Mouse (Mus musculus) Muller cell, postnatal 12 days (primary cell): ENCODE measurements around the gene Klhl9.

Source experiments
- DNase-seq: peaks from one replicate; pipeline ENCODE4 v3.0.0-alpha.2; 2015; ENCODE audit errors: inconsistent ontology term

Gene Klhl9

DNA sequence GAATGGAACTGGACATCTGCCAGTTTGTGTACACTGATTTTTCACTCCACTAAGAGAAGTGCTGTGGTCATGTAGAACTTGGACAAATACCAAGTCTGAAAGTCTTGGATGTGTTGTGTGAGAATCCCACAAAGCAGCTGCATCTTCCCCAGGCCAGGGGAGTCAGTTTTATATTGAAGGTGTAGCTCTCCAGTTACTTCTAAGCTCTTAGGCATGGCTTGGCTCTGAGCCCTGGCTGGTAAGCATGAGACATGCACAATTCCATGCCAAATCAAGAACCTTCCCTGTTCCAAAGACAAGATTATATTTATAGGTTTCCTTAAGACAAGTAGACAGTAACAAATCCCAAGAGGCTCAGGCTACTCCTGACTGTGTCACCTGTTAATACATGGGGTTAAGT is 7.2 kb downstream of the Klhl9 start:
- peak; percentile 30 for DNase-seq

GRCm38 (mm10) chr4:88714281-88714680 is 8.0 kb downstream of the Klhl9 start:
- DNase-seq, result peak; percentile 35

GRCm38 (mm10) chr4:88707128-88707826 is 15.0 kb downstream of the Klhl9 start:
- no peak for DNase-seq

DNA sequence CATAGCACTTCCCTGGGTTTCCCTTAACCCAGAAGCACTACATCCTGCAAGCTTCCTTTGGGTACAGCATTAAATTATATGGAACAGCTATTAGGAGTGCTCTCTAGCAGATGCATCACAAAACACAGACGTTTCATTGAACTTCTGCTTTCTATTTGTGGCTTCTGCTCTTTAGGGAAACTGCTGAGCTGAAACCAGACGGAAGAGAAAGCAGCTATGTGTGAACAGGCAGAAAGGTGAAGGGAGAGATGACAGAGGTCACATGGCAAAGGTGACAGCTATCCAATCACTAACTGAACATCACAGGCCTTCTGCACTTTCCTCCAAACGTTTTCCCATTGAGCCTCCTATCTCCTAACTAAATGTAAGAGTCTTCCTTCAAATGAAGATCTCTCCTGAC is 16.3 kb downstream of the Klhl9 start:
- DNase-seq, result no peak

- no peak for DNase-seq
Observed at GRCm38 (mm10) chr4:88699301-88699700, 23.0 kb downstream of the Klhl9 start.

DNA sequence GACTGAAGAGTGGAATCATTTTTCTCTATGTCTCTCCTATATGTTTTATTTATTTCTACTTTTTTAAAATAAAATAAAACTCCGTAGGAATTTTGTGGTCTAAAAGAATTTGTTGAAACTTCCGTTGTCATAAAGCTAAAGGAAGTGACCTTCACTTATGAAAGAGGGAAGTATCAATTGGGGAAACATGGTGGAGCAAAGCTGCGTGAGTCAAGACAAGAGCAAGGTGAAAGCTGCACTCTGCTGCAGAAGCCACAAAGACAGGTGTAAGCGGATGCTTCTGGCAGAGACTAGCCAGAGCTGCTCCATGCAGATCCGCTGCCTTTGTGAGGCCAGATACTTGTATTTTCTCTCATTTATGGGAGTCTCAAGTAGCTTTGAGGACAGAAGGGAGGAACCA is 23.5 kb downstream of the Klhl9 start:
- DNase-seq, result no peak

GRCm38 (mm10) chr4:88697753-88698152 is 24.5 kb downstream of the Klhl9 start:
- DNase-seq, result no peak

DNA sequence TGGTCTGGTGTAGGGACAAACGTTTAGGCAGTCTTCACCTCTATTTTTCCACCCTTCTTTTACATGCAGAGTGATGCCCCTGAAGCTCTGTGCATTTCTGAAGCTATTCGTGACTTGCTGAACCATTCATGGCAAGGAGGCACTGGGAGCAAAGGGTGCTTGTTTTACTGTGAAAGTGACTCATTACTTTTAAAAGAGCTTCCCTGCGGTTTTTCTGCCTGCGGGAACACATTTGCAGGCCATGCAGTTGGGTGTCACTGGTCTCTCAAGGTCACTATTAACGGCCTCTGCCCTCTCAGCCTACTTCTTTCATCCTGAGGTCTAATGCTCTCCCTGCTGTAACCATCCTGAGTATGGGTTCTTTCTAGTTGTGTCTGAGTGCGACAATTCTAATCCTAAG is 25.2 kb downstream of the Klhl9 start:
- DNase-seq, result no peak

DNA sequence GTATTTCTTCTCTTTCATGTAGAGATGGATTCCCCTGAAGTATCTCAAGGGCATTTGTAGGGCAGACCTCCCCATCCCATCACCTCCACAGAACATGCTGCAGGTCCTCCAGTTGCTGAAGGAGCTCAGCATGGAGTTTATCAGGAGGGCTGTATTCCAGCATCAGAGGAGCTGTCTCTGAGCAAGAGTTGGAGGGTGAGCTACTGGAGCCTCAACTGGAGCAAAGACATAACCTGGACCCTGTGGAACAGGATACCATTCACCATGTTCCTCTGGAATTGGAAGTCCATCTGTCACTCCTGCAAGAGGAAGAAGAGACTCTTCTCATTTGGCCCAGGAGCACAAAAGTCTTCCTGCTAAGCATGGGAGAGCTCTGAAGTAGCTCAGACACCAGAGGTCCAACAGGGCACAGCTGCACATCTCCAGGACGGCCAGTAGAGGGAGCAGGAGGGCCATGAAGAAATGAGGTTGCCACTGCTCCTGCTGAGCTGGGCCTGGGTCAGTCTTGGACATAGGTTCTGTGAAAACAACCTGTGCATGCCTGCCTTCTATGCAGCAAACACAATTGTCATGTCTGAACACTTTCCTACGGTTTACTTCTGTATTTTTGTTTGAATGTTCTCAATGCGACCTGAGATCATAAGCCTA is 25.9 kb downstream of the Klhl9 start:
- DNase-seq, result peak; percentile 38

GRCm38 (mm10) chr4:88693392-88693791 is 28.9 kb downstream of the Klhl9 start:
- no peak for DNase-seq

- DNase-seq, result no peak
Observed at GRCm38 (mm10) chr4:88692537-88692936, 29.7 kb downstream of the Klhl9 start.

DNA sequence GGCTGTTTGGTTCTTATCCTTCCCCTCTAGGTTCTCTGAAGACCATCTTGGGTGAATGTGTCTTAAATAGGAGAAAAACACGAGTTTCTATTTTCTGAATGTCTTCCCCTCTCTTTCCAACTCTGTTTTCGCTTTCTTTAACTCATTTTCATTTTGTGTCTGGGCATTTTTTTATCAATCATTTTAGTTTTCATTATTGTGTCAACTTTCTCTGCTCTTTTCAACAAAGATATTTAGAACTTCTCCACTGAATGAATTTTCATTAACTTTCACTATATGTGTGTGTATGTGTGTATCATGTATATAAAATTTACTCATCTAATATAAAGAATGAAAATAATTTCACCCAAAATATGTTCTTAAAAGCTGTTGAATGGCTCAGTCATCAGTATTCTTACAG is 31.0 kb downstream of the Klhl9 start, which contains the start of gene Ifnab:
TSS of gene Ifnab (minus strand) at position 101 of the 400 bp plus-strand sequence.
- DNase-seq, result no peak

GRCm38 (mm10) chr4:88683812-88684211 is 38.5 kb downstream of the Klhl9 start, which contains the start of gene Ifna2:
TSS of gene Ifna2 (minus strand) at chr4:88683912.
- DNase-seq, result no peak

- DNase-seq, result no peak
Observed at GRCm38 (mm10) chr4:88681353-88681752, 40.9 kb downstream of the Klhl9 start.

- DNase-seq, result peak; percentile 6
Observed at GRCm38 (mm10) chr4:88680362-88680761, 41.9 kb downstream of the Klhl9 start.

DNA sequence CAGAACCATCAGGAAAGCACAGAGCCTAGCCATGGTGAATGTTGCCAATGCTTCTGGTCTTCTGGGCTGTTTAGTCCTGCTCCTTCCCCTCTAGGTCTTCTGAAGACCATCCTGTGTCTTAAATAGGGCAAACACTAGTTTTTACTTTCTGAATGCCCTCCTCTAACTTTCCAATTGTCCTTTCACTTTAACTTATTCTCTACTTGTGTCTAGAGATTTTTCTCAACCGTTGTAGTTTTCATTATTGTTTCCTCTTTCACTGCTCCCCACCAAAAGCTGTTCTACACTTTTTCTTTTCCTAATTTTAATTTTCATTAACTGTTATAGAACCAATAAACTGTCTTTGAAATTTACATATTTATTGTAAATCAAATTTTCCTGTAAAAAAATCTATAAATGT is 45.4 kb downstream of the Klhl9 start, which contains the start of gene Ifna16:
TSS of gene Ifna16 (minus strand) at position 101 of the 400 bp plus-strand sequence.
- DNase-seq, result no peak
